Mouse (Mus musculus) liver, postnatal 0 days (tissue): ENCODE data around the gene Ptpn14. TPM values are rescaled to one million over a fixed set of nuclear protein-coding genes. Genes with fewer than 3 reads are reported as not detected.

ENCODE experiments used
- ATAC-seq: fragments of 200-750 bp; cut with Nextera tagmentation; 2 replicates; pipeline ENCODE4 v1.8.0; 2017; ENCODE audit warnings: mild to moderate bottlenecking, moderate library complexity
- DNase-seq: peaks from one replicate; pipeline ENCODE4 v3.0.0-alpha.2; 2016
- H3K27ac ChIP-seq: fragments of 300-500 bp; sonication (generic); 2 replicates; pipeline ENCODE4 v1.5.1; 2014; ENCODE audit warnings: antibody characterized with exemption, moderate library complexity, mild to moderate bottlenecking, low read depth
- H3K27me3 ChIP-seq: fragments of 300-500 bp; sonication (generic); 2 replicates; pipeline ENCODE4 v1.6.1; 2014; ENCODE audit warnings: low read length, control low read depth, mixed read lengths; ENCODE audit not compliant: insufficient read depth
- H3K36me3 ChIP-seq: fragments of 300-500 bp; sonication (generic); replicated peaks from 2 replicates; pipeline ENCODE4 v1.6.1; 2014; ENCODE audit warnings: mild to moderate bottlenecking, control low read depth, low read length, moderate library complexity, mixed read lengths; ENCODE audit not compliant: insufficient read depth
- H3K4me1 ChIP-seq: fragments of 300-500 bp; sonication (generic); 2 replicates; pipeline ENCODE4 v1.6.1; 2014; ENCODE audit warnings: antibody characterized with exemption, mild to moderate bottlenecking, control low read depth; ENCODE audit not compliant: insufficient read depth
- H3K4me2 ChIP-seq: fragments of 300-500 bp; sonication (generic); 2 replicates; pipeline ENCODE4 v1.6.1; 2014; ENCODE audit warnings: low read depth, mild to moderate bottlenecking, low read length, moderate library complexity, mixed read lengths
- H3K4me3 ChIP-seq: fragments of 300-500 bp; sonication (generic); 2 replicates; pipeline ENCODE4 v1.5.1; 2014; ENCODE audit warnings: low read depth, low read length
- H3K9ac ChIP-seq: fragments of 300-500 bp; sonication (generic); replicated peaks from 2 replicates; pipeline ENCODE4 v1.6.1; 2014; ENCODE audit warnings: mild to moderate bottlenecking, moderate library complexity
- H3K9me3 ChIP-seq: fragments of 300-500 bp; sonication (generic); 2 replicates; pipeline ENCODE4 v1.6.1; 2016; ENCODE audit warnings: mild to moderate bottlenecking, control low read depth, low read length, mixed read lengths
- CTCF ChIP-seq: sonication (generic); IDR thresholded peaks from 2 replicates; pipeline ENCODE4 v1.5.1; 2016; ENCODE audit warnings: antibody characterized with exemption, low read depth
- EP300 ChIP-seq: IDR thresholded peaks from 2 replicates; pipeline ENCODE4 v1.6.1; 2016; ENCODE audit warnings: antibody characterized with exemption, low read depth, mild to moderate bottlenecking
- WGBS: fragments of 180-500 bp; shearing (Covaris S2); extraction: QIAGEN DNeasy Blood & Tissue Kit; methylation state at CpG from one replicate; pipeline ENCODE4 v1.1.7; 2014; ENCODE audit not compliant: insufficient replicate concordance; 5-methylcytosine and 5-hydroxymethylcytosine counted together
- polyA plus RNA-seq: library from polyadenylated mRNA; unstranded; fragments of >200 nt; fragmentation: Nextera tagmentation; extraction: Ambion mirVana; gene quantifications from 2 replicates; pipeline ENCODE4 v1.2.1, GENCODE M21; 2015

The Ptpn14 gene
- polyA plus RNA-seq, 1 experiment from 2014 or later, result 0.33 TPM

- TF ChIP-seq EP300 (no peak), CTCF (no peak)
- 0 out of 2 replicates have a peak, but pooled peaks cover 3% of the 10 kb centered on the region for H3K4me1 ChIP-seq
- WGBS, result 62% methylated on average over 6 of the region's 6 CpGs
- H3K9ac ChIP-seq, result no peak overlapping the region
- H3K9me3 ChIP-seq, result no peaks in the 10 kb centered on the region
- DNase-seq, result no peak
- H3K4me2 ChIP-seq, result no peak overlapping the region
- no peaks in the 10 kb centered on the region for H3K36me3 ChIP-seq
- H3K4me3 ChIP-seq, result no peak overlapping the region
- H3K27ac ChIP-seq, result no peak overlapping the region
- no peak for ATAC-seq
- H3K27me3 ChIP-seq, result no peaks in the 10 kb centered on the region
Measured at GRCm38 (mm10) chr1:189782709-189783108, 54.6 kb downstream of the Ptpn14 start.

- no peak for DNase-seq
- WGBS, result 75% methylated on average over 7 of the region's 7 CpGs
- no peak for TF ChIP-seq EP300
- TF ChIP-seq CTCF, result no peak
- H3K27me3 ChIP-seq, result no peaks in the 10 kb centered on the region
- H3K4me3 ChIP-seq, result no peak overlapping the region
- H3K9me3 ChIP-seq, result no peaks in the 10 kb centered on the region
- H3K9ac ChIP-seq, result no peak overlapping the region
- no peak overlapping the region for H3K4me2 ChIP-seq
- no peak for ATAC-seq
- 0 out of 2 replicates have a peak, but pooled peaks cover 3% of the 10 kb centered on the region for H3K4me1 ChIP-seq
- no peak overlapping the region for H3K27ac ChIP-seq
- H3K36me3 ChIP-seq, result no peaks in the 10 kb centered on the region
Measured at GRCm38 (mm10) chr1:189784503-189784902, 56.4 kb downstream of the Ptpn14 start.

- Histone ChIP-seq H3K27me3 (no peaks in the 10 kb centered on the region), H3K36me3 (no peaks in the 10 kb centered on the region), H3K27ac (no peak overlapping the region), H3K4me2 (no peak overlapping the region), H3K9me3 (no peaks in the 10 kb centered on the region), H3K4me3 (no peak overlapping the region), H3K4me1 (0 out of 2 replicates have a peak, but pooled peaks cover 3% of the 10 kb centered on the region), H3K9ac (no peak overlapping the region)
- ATAC-seq (no peak), DNase-seq (no peak)
- 79% methylated on average over 26 of the region's 26 CpGs for WGBS
- TF ChIP-seq EP300 (no peak), CTCF (no peak)
Measured at GRCm38 (mm10) chr1:189786707-189787485, 58.8 kb downstream of the Ptpn14 start.

GRCm38 (mm10) chr1:189789545-189789944, 61.5 kb downstream of the Ptpn14 start:
- no peak for ATAC-seq

GRCm38 (mm10) chr1:189790666-189791065, 62.6 kb downstream of the Ptpn14 start:
- H3K36me3 ChIP-seq, result no peaks in the 10 kb centered on the region
- H3K4me2 ChIP-seq, result no peak overlapping the region
- H3K4me3 ChIP-seq, result no peak overlapping the region
- DNase-seq, result no peak
- WGBS, result 63% methylated on average over 7 of the region's 7 CpGs
- H3K9ac ChIP-seq, result no peak overlapping the region
- H3K4me1 ChIP-seq, result no peaks in the 10 kb centered on the region
- no peak for TF ChIP-seq CTCF
- TF ChIP-seq EP300, result no peak
- H3K9me3 ChIP-seq, result no peaks in the 10 kb centered on the region
- no peak for ATAC-seq
- no peaks in the 10 kb centered on the region for H3K27me3 ChIP-seq
- H3K27ac ChIP-seq, result no peak overlapping the region

More at GRCm38 (mm10) chr1:189789545-189789944, 61.5 kb downstream of the Ptpn14 start:
- H3K27me3 ChIP-seq, result no peaks in the 10 kb centered on the region
- no peak for TF ChIP-seq CTCF
- TF ChIP-seq EP300, result no peak
- H3K4me2 ChIP-seq, result no peak overlapping the region
- H3K36me3 ChIP-seq, result no peaks in the 10 kb centered on the region
- no peaks in the 10 kb centered on the region for H3K4me1 ChIP-seq
- no peak for DNase-seq
- H3K27ac ChIP-seq, result no peak overlapping the region
- no peaks in the 10 kb centered on the region for H3K9me3 ChIP-seq
- no peak overlapping the region for H3K9ac ChIP-seq
- H3K4me3 ChIP-seq, result no peak overlapping the region
- 66% methylated on average over 6 of the region's 6 CpGs for WGBS

- Histone ChIP-seq H3K9me3 (no peaks in the 10 kb centered on the region), H3K27me3 (no peaks in the 10 kb centered on the region), H3K9ac (no peak overlapping the region), H3K36me3 (no peaks in the 10 kb centered on the region), H3K4me2 (no peak overlapping the region), H3K4me1 (peaks cover 3% of the 10 kb centered on the region; the same call in 1 of the 2 replicates), H3K4me3 (no peak overlapping the region), H3K27ac (no peak overlapping the region)
- TF ChIP-seq CTCF (no peak), EP300 (no peak)
- ATAC-seq (no peak), DNase-seq (no peak)
- 80% methylated on average over 10 of the region's 10 CpGs for WGBS
Measured at GRCm38 (mm10) chr1:189791534-189792217, 63.6 kb downstream of the Ptpn14 start.
